Mouse (Mus musculus) spleen, adult 2 months (tissue): Measurements from ENCODE around the gene Gm49383. TPM values are rescaled to one million over a fixed set of nuclear protein-coding genes. Genes with fewer than 3 reads are reported as not detected.
"Not testable (repeated sequence)": the region's sequence is repeated elsewhere in the genome, so short reads cannot be mapped to it uniquely, and the experiment has no call there.

Source experiments
- DNase-seq, 2 experiments: peaks; one replicate each; pipeline versions ENCODE4 v3.0.0 to v3.0.0-alpha.2; 2012 to 2021; ENCODE audit warnings: low spot score in 2 of 2, low read depth in 1 of 2
- H3K27ac ChIP-seq: fragments of 200-500 bp; 2 replicates; pipeline ENCODE4 v1.5.1; 2012; ENCODE audit warnings: low read length, inconsistent platforms; ENCODE audit not compliant: insufficient read depth
- H3K27me3 ChIP-seq: fragments of 200-500 bp; 2 replicates; pipeline ENCODE4 v1.6.1; 2012; ENCODE audit warnings: mild to moderate bottlenecking, moderate library complexity, low read length, inconsistent platforms; ENCODE audit not compliant: control insufficient read depth, insufficient read depth
- H3K36me3 ChIP-seq: fragments of 200-500 bp; 2 replicates; pipeline ENCODE4 v1.6.1; 2012; ENCODE audit warnings: mild to moderate bottlenecking, low read length, inconsistent platforms; ENCODE audit not compliant: control insufficient read depth, insufficient read depth
- H3K4me1 ChIP-seq: fragments of 200-500 bp; 2 replicates; pipeline ENCODE4 v1.6.1; 2011; ENCODE audit warnings: inconsistent platforms; ENCODE audit not compliant: control insufficient read depth, insufficient read depth, insufficient read length
- H3K4me3 ChIP-seq: fragments of 200-500 bp; 2 replicates; pipeline ENCODE4 v1.5.1; 2011; ENCODE audit warnings: mild to moderate bottlenecking, inconsistent platforms; ENCODE audit not compliant: insufficient read depth, insufficient read length; ENCODE audit errors: extremely low read depth
- CTCF ChIP-seq: fragments of 200-500 bp; IDR thresholded peaks from 2 replicates; pipeline ENCODE4 v1.5.1; 2011; ENCODE audit warnings: mild to moderate bottlenecking, inconsistent platforms; ENCODE audit not compliant: insufficient read depth, insufficient read length, insufficient replicate concordance; ENCODE audit errors: extremely low read depth
- POLR2A ChIP-seq: fragments of 200-500 bp; IDR thresholded peaks from 2 replicates; pipeline ENCODE4 v1.6.1; 2011; ENCODE audit warnings: low read depth, low read length, inconsistent platforms
- WGBS: fragments of 180-500 bp; shearing (Covaris S2); methylation state at CpG from one replicate; pipeline ENCODE4 v1.1.7; 2018; 5-methylcytosine and 5-hydroxymethylcytosine counted together
- polyA plus RNA-seq: library from polyadenylated mRNA; depleted of rRNA; stranded (reverse); fragments of >200 nt; gene quantifications from 2 replicates; pipeline ENCODE4 v1.2.3, GENCODE M21; 2012

Gm49383 gene
- polyA plus RNA-seq, 1 experiment = 1.8 TPM

DNA sequence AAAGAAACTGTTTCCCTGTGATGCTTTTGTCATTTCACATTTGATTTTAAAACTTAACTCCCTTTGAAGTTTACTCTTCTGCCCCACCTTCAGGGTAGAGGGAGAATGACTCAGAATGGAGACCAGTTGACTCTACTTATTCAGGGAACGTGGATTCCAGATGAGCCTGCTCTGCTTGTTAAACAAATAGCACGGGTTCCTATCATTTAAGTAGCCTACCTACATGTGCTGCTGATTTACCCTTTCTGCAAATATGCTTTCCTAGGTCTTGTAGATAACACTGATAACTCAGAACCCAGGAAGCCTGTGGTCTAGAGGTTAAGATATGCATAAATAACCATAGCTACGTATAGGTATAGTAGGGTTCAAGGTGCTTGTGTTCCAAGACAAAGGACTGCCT lies 32.0 kb downstream of the Gm49383 start:
- TF ChIP-seq CTCF = no peak
- no peak for TF ChIP-seq POLR2A
- WGBS = 44% methylated on average over 3 of the region's 3 CpGs
- no peaks in the 10 kb centered on the region for H3K27me3 ChIP-seq
- no peak overlapping the region for H3K4me3 ChIP-seq
- H3K4me1 ChIP-seq = no peaks in the 10 kb centered on the region
- H3K27ac ChIP-seq = no peak overlapping the region
- DNase-seq = no peak
- no peaks in the 10 kb centered on the region for H3K36me3 ChIP-seq

DNA sequence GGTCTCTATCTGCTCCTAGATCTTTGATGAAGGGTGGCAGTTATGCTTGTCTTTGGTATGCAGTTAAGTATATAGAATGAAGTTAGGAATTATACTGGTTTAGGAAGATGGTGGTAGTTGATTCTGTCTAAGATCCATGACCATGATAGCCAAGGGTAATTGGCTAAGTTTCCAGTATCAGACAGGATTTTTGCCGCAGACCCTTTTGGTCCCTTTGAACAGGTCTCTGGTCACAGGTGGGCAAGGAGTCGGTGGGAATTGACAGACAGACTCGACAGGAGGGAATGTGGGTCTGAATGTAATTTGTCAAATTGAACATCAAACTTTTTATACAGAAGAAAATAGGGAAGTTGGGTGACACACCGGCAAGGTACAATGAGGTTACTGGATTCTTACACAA lies 33.3 kb downstream of the Gm49383 start:
- not testable (repeated sequence) for H3K27ac ChIP-seq, H3K27me3 ChIP-seq, H3K36me3 ChIP-seq, H3K4me3 ChIP-seq, H3K4me1 ChIP-seq, DNase-seq
- WGBS = 72% methylated on average over 4 of the region's 4 CpGs

DNA sequence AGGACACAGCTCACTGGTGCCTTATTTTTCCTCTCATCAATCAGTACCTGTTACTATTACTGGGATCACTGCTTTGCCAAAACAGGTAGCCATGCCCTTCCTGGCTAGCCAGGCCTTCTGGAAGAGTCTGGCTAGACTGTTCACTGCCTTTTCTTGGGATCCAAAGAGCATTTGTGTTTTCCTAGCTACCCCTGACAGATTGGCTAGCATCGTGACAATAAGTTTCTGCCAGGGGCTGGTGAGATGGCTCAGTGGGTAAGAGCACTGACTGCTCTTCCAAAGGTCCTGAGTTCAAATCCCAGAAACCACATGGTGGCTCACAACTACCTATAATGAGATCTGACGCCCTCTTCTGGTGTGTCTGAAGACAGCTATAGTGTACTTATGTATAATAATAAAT lies 36.2 kb downstream of the Gm49383 start:
- not testable (repeated sequence) for H3K4me3 ChIP-seq, H3K27me3 ChIP-seq, H3K27ac ChIP-seq, DNase-seq, H3K36me3 ChIP-seq, H3K4me1 ChIP-seq
- WGBS = 90% methylated on average over 2 of the region's 2 CpGs

DNA sequence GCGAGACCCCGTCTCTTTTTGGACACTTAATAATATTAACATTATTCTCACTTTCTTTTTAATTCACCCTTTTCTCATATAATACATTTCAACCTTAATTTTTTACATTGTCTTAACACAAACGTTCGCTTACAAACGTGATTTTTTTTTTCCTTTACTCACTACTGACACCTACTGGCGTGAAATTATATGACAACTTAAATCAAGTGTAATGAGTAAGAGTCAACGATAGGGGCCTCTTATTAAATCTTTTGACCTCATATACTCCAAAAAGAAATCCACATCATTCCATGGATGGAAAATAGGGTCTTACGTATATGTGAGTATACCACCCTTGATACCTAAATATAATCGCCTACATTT lies 37.3 kb downstream of the Gm49383 start:
- H3K27ac ChIP-seq = peak overlapping the region; percentile 69; the same call in 1 of the 2 replicates
- H3K4me1 ChIP-seq = peaks cover 3% of the 10 kb centered on the region; the same call in 1 of the 2 replicates
- no peaks in the 10 kb centered on the region for H3K27me3 ChIP-seq
- TF ChIP-seq POLR2A (no peak), CTCF (no peak)
- peaks cover 9% of the 10 kb centered on the region for H3K36me3 ChIP-seq
- 2% methylated on average over 9 of the region's 9 CpGs for WGBS
- no peak overlapping the region; the same call in 1 of the 2 replicates for H3K4me3 ChIP-seq
- peak in 1 of 2 experiments; percentile 83 for DNase-seq

DNA sequence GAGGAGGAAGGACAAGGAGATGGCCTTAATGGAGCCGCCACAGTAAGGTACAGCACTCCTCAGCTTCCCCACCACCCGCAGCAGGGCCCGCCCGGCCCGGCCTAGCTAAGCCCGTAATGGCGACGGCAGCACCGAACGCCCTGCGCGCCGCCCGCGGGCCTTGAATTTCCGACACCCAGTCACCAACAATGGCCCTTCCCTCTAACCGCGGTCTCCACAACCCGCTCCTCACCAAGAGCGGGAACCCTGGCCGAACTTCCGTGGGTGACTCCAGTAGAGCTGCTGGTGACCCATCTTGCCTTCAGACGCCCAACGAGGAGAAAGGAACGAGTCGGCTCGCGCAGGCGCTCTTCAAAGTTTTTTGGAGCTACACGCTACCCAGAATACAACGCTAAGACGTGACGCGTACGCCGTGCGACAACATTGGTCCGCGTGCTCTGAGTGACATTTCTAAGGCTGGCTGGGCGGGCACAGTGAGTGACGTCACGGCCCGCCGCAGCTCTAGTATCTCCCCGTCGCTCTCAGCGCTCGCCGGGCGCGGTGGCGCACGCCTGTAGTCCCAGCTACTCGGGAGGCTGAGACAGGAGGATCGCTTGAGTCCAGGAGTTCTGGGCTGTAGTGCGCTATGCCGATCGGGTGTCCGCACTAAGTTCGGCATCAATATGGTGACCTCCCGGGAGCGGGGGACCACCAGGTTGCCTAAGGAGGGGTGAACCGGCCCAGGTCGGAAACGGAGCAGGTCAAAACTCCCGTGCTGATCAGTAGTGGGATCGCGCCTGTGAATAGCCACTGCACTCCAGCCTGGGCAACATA lies 37.9 kb downstream of the Gm49383 start, which contains the start of gene Rps29:
Rps29 (minus strand) TSS at position 422 of the 813 bp plus-strand sequence.
- not testable (repeated sequence) for H3K27me3 ChIP-seq, H3K4me1 ChIP-seq, H3K36me3 ChIP-seq
- Histone ChIP-seq H3K27ac (peak within 1 kb of the TSS; percentile 94), H3K4me3 (peak within 1 kb of the TSS; percentile 84)
- TF ChIP-seq POLR2A = peak; percentile 82
- peak; percentile 93 to 98 for DNase-seq
- under 1% methylated on average over 62 of the region's 68 CpGs for WGBS

DNA sequence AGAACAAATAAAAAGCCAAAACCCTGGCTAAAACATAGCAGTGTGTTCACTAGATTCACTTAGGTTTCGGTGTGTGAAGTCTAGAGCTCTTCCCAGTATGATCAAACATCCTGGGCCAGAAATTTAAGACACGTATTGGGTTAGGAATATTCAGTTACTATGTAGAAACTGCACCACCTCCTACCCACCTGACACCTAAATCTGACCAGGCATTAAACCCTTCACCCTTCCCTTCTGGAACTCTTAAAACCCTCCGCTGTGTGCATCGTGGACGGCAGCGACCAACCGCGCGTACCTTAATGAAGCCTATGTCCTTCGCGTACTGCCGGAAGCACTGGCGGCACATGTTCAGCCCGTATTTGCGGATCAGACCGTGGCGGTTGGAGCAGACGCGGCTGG lies 38.5 kb downstream of the Gm49383 start:
- Histone ChIP-seq H3K4me3 (peak overlapping the region; percentile 84), H3K4me1 (peaks cover 3% of the 10 kb centered on the region; the same call in 1 of the 2 replicates), H3K27me3 (no peaks in the 10 kb centered on the region), H3K27ac (peak overlapping the region; percentile 94), H3K36me3 (peaks cover 9% of the 10 kb centered on the region)
- no peak for DNase-seq
- TF ChIP-seq CTCF = no peak
- TF ChIP-seq POLR2A = no peak
- WGBS = under 1% methylated on average over 19 of the region's 19 CpGs

DNA sequence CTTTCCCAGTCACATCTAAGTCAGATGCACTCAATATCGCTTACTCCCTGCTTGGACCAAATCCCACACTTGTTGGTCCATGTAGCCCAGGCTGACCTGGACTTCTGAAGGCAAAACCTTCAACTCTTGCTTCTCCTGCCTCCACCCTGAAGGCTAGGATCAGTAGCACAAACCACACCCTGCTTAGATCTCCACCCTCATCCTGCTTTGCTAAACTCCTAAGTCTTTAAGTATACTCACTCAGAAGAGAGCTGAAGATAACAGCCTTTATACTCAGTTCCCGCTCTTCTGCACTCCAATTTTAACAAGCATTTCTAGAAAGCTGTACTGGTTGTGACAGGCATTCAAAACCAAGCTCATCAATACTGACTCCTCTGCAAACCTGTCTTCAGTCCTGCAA lies 39.8 kb downstream of the Gm49383 start:
- WGBS = 84% methylated on average over 2 of the region's 2 CpGs
- Histone ChIP-seq H3K4me1 (peaks cover 3% of the 10 kb centered on the region; the same call in 1 of the 2 replicates), H3K27me3 (no peaks in the 10 kb centered on the region), H3K36me3 (peaks cover 9% of the 10 kb centered on the region), H3K4me3 (no peak overlapping the region), H3K27ac (no peak overlapping the region)
- DNase-seq = no peak
- no peak for TF ChIP-seq POLR2A
- no peak for TF ChIP-seq CTCF
